Mouse (Mus musculus) ovary, postnatal 36 days (tissue): ENCODE results near the gene Pgghg.

ENCODE experiments used
- DNase-seq: peaks from one replicate; pipeline ENCODE4 v3.0.0; 2022; ENCODE audit warnings: low spot score, mixed read lengths

Pgghg gene

GRCm38 (mm10) chr7:140923070-140923775 is 18.0 kb upstream of the Pgghg start:
- DNase-seq, result no peak

- DNase-seq, result no peak
Measured at GRCm38 (mm10) chr7:140927181-140927580, 14.0 kb upstream of the Pgghg start.

- DNase-seq, result no peak
Measured at GRCm38 (mm10) chr7:140938436-140938835, 2.8 kb upstream of the Pgghg start.

GRCm38 (mm10) chr7:140938896-140939295 is 2.3 kb upstream of the Pgghg start:
- no peak for DNase-seq

- peak; percentile 11 for DNase-seq
Measured at GRCm38 (mm10) chr7:140939669-140940171, 1.5 kb upstream of the Pgghg start.

GRCm38 (mm10) chr7:140942341-140942740 is 1.1 kb downstream of the Pgghg start:
- peak; percentile 20 for DNase-seq

GRCm38 (mm10) chr7:140942811-140943210 is 1.6 kb downstream of the Pgghg start:
- no peak for DNase-seq

- DNase-seq, result no peak
Measured at GRCm38 (mm10) chr7:140943356-140943755, 2.2 kb downstream of the Pgghg start.

- no peak for DNase-seq
Measured at GRCm38 (mm10) chr7:140944236-140944635, 3.0 kb downstream of the Pgghg start.

- DNase-seq, result no peak
Measured at GRCm38 (mm10) chr7:140945247-140945646, 4.1 kb downstream of the Pgghg start.

GRCm38 (mm10) chr7:140946311-140946710 is 5.1 kb downstream of the Pgghg start:
- DNase-seq, result no peak

GRCm38 (mm10) chr7:140946980-140947379 is 5.8 kb downstream of the Pgghg start:
- no peak for DNase-seq

- peak; percentile 63 for DNase-seq
Measured at GRCm38 (mm10) chr7:140948161-140948560, 7.0 kb downstream of the Pgghg start.

GRCm38 (mm10) chr7:140949255-140949654 is 8.1 kb downstream of the Pgghg start:
- no peak for DNase-seq

- peak; percentile 42 for DNase-seq
Measured at GRCm38 (mm10) chr7:140949824-140950530, 8.8 kb downstream of the Pgghg start, which contains the start of gene Ifitm5. Gene Ifitm5 (minus strand): TSS chr7:140950291.

GRCm38 (mm10) chr7:140951051-140951450 is 9.9 kb downstream of the Pgghg start:
- no peak for DNase-seq

GRCm38 (mm10) chr7:140951765-140952164 is 10.6 kb downstream of the Pgghg start:
- DNase-seq, result no peak

GRCm38 (mm10) chr7:140952441-140952840 is 11.2 kb downstream of the Pgghg start:
- DNase-seq, result no peak

- no peak for DNase-seq
Measured at GRCm38 (mm10) chr7:140953133-140953532, 11.9 kb downstream of the Pgghg start.

- DNase-seq, result no peak
Measured at GRCm38 (mm10) chr7:140953800-140954732, 12.9 kb downstream of the Pgghg start.

- peak; percentile 27 for DNase-seq
Measured at GRCm38 (mm10) chr7:140954733-140955071, 13.5 kb downstream of the Pgghg start.

- no peak for DNase-seq
Measured at GRCm38 (mm10) chr7:140955342-140955741, 14.2 kb downstream of the Pgghg start.
